Mouse (Mus musculus): ENCODE measurements at regions not wholly inside any gene's neighbourhood (a gene's known extent, or its start where the extent isn't known, plus 50 kb on each side); places are given as distances from the start of the nearest gene placed in this dataset.

- DNase-seq = no peak
Measured at GRCm38 (mm10) chr10:87639339-87639738, 117.7 kb downstream of the Pah start.

GRCm38 (mm10) chr10:87649091-87649490, 127.5 kb downstream of the Pah start:
- DNase-seq = peak in 1 of 2 experiments; percentile 22

GRCm38 (mm10) chr10:87652139-87652740, 130.6 kb downstream of the Pah start:
- DNase-seq = peak; percentile 7 to 11

- DNase-seq = no peak
Measured at GRCm38 (mm10) chr10:87654112-87654511, 132.5 kb downstream of the Pah start.

- DNase-seq = no peak
Measured at GRCm38 (mm10) chr10:87666020-87666718, 144.6 kb downstream of the Pah start.

- DNase-seq = peak in 1 of 2 experiments; percentile 8
Measured at GRCm38 (mm10) chr10:87666719-87667387, 145.3 kb downstream of the Pah start.

- no peak for DNase-seq
Measured at GRCm38 (mm10) chr10:87667651-87668140, 146.1 kb downstream of the Pah start.

- DNase-seq = no peak
Measured at GRCm38 (mm10) chr10:87674740-87675420, 153.3 kb downstream of the Pah start.

GRCm38 (mm10) chr10:87676041-87676672, 154.6 kb downstream of the Pah start:
- DNase-seq = no peak

GRCm38 (mm10) chr10:87678984-87679383, 157.4 kb downstream of the Pah start:
- no peak for DNase-seq

GRCm38 (mm10) chr10:87686311-87686710, 164.7 kb downstream of the Pah start:
- no peak for DNase-seq

GRCm38 (mm10) chr10:87686785-87687184, 165.2 kb downstream of the Pah start:
- no peak for DNase-seq

GRCm38 (mm10) chr10:87687844-87688243, 166.2 kb downstream of the Pah start:
- DNase-seq = no peak

- DNase-seq = no peak
Measured at GRCm38 (mm10) chr10:87690831-87691230, 167.2 kb upstream of the Igf1 start.

GRCm38 (mm10) chr10:87696485-87696884, 161.6 kb upstream of the Igf1 start:
- DNase-seq = no peak

GRCm38 (mm10) chr10:87711209-87711608, 146.9 kb upstream of the Igf1 start:
- no peak for DNase-seq

GRCm38 (mm10) chr10:87711798-87712197, 146.3 kb upstream of the Igf1 start:
- peak in 1 of 2 experiments; percentile 22 for DNase-seq

- no peak for DNase-seq
Measured at GRCm38 (mm10) chr10:87715874-87716600, 142.0 kb upstream of the Igf1 start.

- DNase-seq = no peak
Measured at GRCm38 (mm10) chr10:87717156-87717555, 140.9 kb upstream of the Igf1 start.

- no peak for DNase-seq
Measured at GRCm38 (mm10) chr10:87718491-87718890, 139.6 kb upstream of the Igf1 start.

GRCm38 (mm10) chr10:87719978-87720377, 138.1 kb upstream of the Igf1 start:
- no peak for DNase-seq

GRCm38 (mm10) chr10:87722244-87722643, 135.8 kb upstream of the Igf1 start:
- no peak for DNase-seq

All from cerebellum, postnatal 25 days (tissue).